Mouse (Mus musculus): ENCODE data around the gene Tssk6. TPM values are rescaled to one million over a fixed set of nuclear protein-coding genes. Genes with fewer than 3 reads are reported as not detected.
A peak's percentile ranks its signal among the peaks of the same experiment; 100 is the strongest.

Tssk6 gene
- total and polyA plus RNA-seq, 2 experiments from 2014 or later = 0.95 to 4.1 TPM

GRCm38 (mm10) chr8:69926901-69927300 is 24.9 kb downstream of the Tssk6 start:
- no peaks in the 10 kb centered on the region for H3K4me1 ChIP-seq (ENCODE audit: insufficient read depth)
- no peak overlapping the region for H3K27ac ChIP-seq (ENCODE audit: low read depth, low read length)
- no peaks in the 10 kb centered on the region for H3K36me3 ChIP-seq (ENCODE audit: insufficient read depth)
- no peak for DNase-seq
- no peak overlapping the region for H3K9ac ChIP-seq
- no peaks in the 10 kb centered on the region for H3K27me3 ChIP-seq (ENCODE audit: insufficient read depth, low read length)
- no peak overlapping the region for H3K4me3 ChIP-seq (ENCODE audit: low read depth, low read length)
- no peak for ATAC-seq
- no peaks in the 10 kb centered on the region for H3K9me3 ChIP-seq (ENCODE audit: low read length)
- no peak for TF ChIP-seq CTCF (IDR thresholded peaks at IDR 0.05; ENCODE audit: low read depth)
- H3K4me2 ChIP-seq (ENCODE audit: low read depth) = no peak overlapping the region

- 82% methylated on average over 2 of the region's 2 CpGs for WGBS
- H3K27me3 ChIP-seq (ENCODE audit: insufficient read depth, low read length) = no peaks in the 10 kb centered on the region
- no peak overlapping the region for H3K9ac ChIP-seq
- H3K9me3 ChIP-seq (ENCODE audit: low read length) = no peaks in the 10 kb centered on the region
- no peaks in the 10 kb centered on the region for H3K4me1 ChIP-seq (ENCODE audit: insufficient read depth)
- no peak overlapping the region for H3K4me3 ChIP-seq (ENCODE audit: low read depth, low read length)
- DNase-seq (no peak), ATAC-seq (no peak)
- H3K36me3 ChIP-seq (ENCODE audit: insufficient read depth) = peaks cover 5% of the 10 kb centered on the region; the same call in 1 of the 2 replicates
- no peak overlapping the region for H3K27ac ChIP-seq (ENCODE audit: low read depth, low read length)
- no peak for TF ChIP-seq CTCF (IDR thresholded peaks at IDR 0.05; ENCODE audit: low read depth)
- no peak overlapping the region for H3K4me2 ChIP-seq (ENCODE audit: low read depth)
These were observed 31.8 kb downstream of the Tssk6 start for GRCm38 (mm10) chr8:69933811-69934210.

GRCm38 (mm10) chr8:69934582-69934981 is 32.6 kb downstream of the Tssk6 start:
- TF ChIP-seq CTCF (IDR thresholded peaks at IDR 0.05; ENCODE audit: low read depth) = no peak
- 91% methylated on average over 5 of the region's 5 CpGs for WGBS
- Histone ChIP-seq H3K4me1 (ENCODE audit: insufficient read depth) (no peaks in the 10 kb centered on the region), H3K4me2 (ENCODE audit: low read depth) (no peak overlapping the region), H3K4me3 (ENCODE audit: low read depth, low read length) (no peak overlapping the region), H3K9me3 (ENCODE audit: low read length) (no peaks in the 10 kb centered on the region), H3K36me3 (ENCODE audit: insufficient read depth) (peaks cover 5% of the 10 kb centered on the region; the same call in 1 of the 2 replicates), H3K9ac (no peak overlapping the region), H3K27me3 (ENCODE audit: insufficient read depth, low read length) (no peaks in the 10 kb centered on the region), H3K27ac (ENCODE audit: low read depth, low read length) (no peak overlapping the region)
- DNase-seq (no peak), ATAC-seq (no peak)

GRCm38 (mm10) chr8:69935431-69935830 is 33.4 kb downstream of the Tssk6 start:
- no peak overlapping the region for H3K4me3 ChIP-seq (ENCODE audit: low read depth, low read length)
- DNase-seq (no peak), ATAC-seq (no peak)
- H3K9ac ChIP-seq = no peak overlapping the region
- no peaks in the 10 kb centered on the region for H3K27me3 ChIP-seq (ENCODE audit: insufficient read depth, low read length)
- no peak overlapping the region for H3K4me2 ChIP-seq (ENCODE audit: low read depth)
- no peaks in the 10 kb centered on the region for H3K4me1 ChIP-seq (ENCODE audit: insufficient read depth)
- TF ChIP-seq CTCF (IDR thresholded peaks at IDR 0.05; ENCODE audit: low read depth) = no peak
- peaks cover 5% of the 10 kb centered on the region; the same call in 1 of the 2 replicates for H3K36me3 ChIP-seq (ENCODE audit: insufficient read depth)
- no peaks in the 10 kb centered on the region for H3K9me3 ChIP-seq (ENCODE audit: low read length)
- H3K27ac ChIP-seq (ENCODE audit: low read depth, low read length) = no peak overlapping the region
- 93% methylated on average over 3 of the region's 3 CpGs for WGBS

GRCm38 (mm10) chr8:69936050-69936794 is 34.2 kb downstream of the Tssk6 start:
- H3K27ac ChIP-seq (ENCODE audit: low read depth, low read length) = 0 out of 2 replicates have a peak overlapping the region, but pooled peaks have one; percentile 40
- peak; percentile 96 for ATAC-seq
- H3K9ac ChIP-seq = peak overlapping the region; percentile 14; the same call in 1 of the 2 replicates
- H3K4me1 ChIP-seq (ENCODE audit: insufficient read depth) = no peaks in the 10 kb centered on the region
- 60% methylated on average over 7 of the region's 7 CpGs for WGBS
- no peaks in the 10 kb centered on the region for H3K9me3 ChIP-seq (ENCODE audit: low read length)
- TF ChIP-seq CTCF (IDR thresholded peaks at IDR 0.05; ENCODE audit: low read depth) = no peak
- H3K27me3 ChIP-seq (ENCODE audit: insufficient read depth, low read length) = no peaks in the 10 kb centered on the region
- peaks cover 5% of the 10 kb centered on the region; the same call in 1 of the 2 replicates for H3K36me3 ChIP-seq (ENCODE audit: insufficient read depth)
- no peak overlapping the region for H3K4me2 ChIP-seq (ENCODE audit: low read depth)
- DNase-seq = peak; percentile 27
- H3K4me3 ChIP-seq (ENCODE audit: low read depth, low read length) = no peak overlapping the region

GRCm38 (mm10) chr8:69937466-69937865 is 35.5 kb downstream of the Tssk6 start:
- no peaks in the 10 kb centered on the region for H3K4me1 ChIP-seq (ENCODE audit: insufficient read depth)
- peaks cover 5% of the 10 kb centered on the region; the same call in 1 of the 2 replicates for H3K36me3 ChIP-seq (ENCODE audit: insufficient read depth)
- no peak for ATAC-seq
- H3K27ac ChIP-seq (ENCODE audit: low read depth, low read length) = no peak overlapping the region
- no peak for DNase-seq
- WGBS = 92% methylated on average over 3 of the region's 3 CpGs
- H3K27me3 ChIP-seq (ENCODE audit: insufficient read depth, low read length) = no peaks in the 10 kb centered on the region
- no peak for TF ChIP-seq CTCF (IDR thresholded peaks at IDR 0.05; ENCODE audit: low read depth)
- H3K9ac ChIP-seq = no peak overlapping the region
- H3K4me3 ChIP-seq (ENCODE audit: low read depth, low read length) = no peak overlapping the region
- H3K9me3 ChIP-seq (ENCODE audit: low read length) = no peaks in the 10 kb centered on the region
- H3K4me2 ChIP-seq (ENCODE audit: low read depth) = no peak overlapping the region

- DNase-seq (no peak), ATAC-seq (no peak)
- Histone ChIP-seq H3K36me3 (ENCODE audit: insufficient read depth) (peaks cover 5% of the 10 kb centered on the region; the same call in 1 of the 2 replicates), H3K27me3 (ENCODE audit: insufficient read depth, low read length) (no peaks in the 10 kb centered on the region), H3K9me3 (ENCODE audit: low read length) (no peaks in the 10 kb centered on the region), H3K9ac (no peak overlapping the region), H3K4me2 (ENCODE audit: low read depth) (no peak overlapping the region), H3K4me3 (ENCODE audit: low read depth, low read length) (no peak overlapping the region), H3K27ac (ENCODE audit: low read depth, low read length) (no peak overlapping the region), H3K4me1 (ENCODE audit: insufficient read depth) (no peaks in the 10 kb centered on the region)
- TF ChIP-seq CTCF (IDR thresholded peaks at IDR 0.05; ENCODE audit: low read depth) = no peak
- WGBS = 90% methylated on average over 6 of the region's 6 CpGs
These were observed 36.4 kb downstream of the Tssk6 start for GRCm38 (mm10) chr8:69938245-69938982.
